Mouse (Mus musculus): ENCODE measurements around the gene Gde1. TPM values are rescaled to one million over a fixed set of nuclear protein-coding genes. Genes with fewer than 3 reads are reported as not detected.

The Gde1 gene
- total and polyA plus RNA-seq, 3 experiments, result 109 to 211 (median 113) TPM

DNA sequence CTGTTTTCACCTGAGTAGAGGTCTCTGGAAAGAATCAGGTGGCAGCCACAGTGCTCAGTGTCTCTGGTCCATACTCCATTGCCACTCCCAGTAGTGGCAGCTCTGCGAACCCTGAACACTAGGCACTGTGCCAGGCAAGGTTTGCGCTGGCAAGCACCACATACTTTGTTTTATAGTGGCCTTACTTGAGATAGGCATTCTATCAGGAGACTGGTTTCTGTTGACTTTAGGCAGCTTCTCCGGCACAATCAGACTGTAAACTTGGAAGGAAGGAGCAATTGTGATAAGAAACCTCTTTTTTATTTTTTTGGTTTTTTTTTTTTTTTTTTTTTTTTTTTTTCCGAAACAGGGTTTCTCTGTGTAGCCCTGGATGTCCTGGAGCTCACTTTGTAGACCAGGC is 2.4 kb upstream of the Gde1 start:
- no peak for DNase-seq (ENCODE audit: extremely low read depth)
- Histone ChIP-seq H3K4me1 (ENCODE audit: control insufficient read depth in 1 of 2, insufficient read depth in 2 of 2) (peaks cover 0 to 19% of the 10 kb centered on the region in 2 experiments; a peak in 2 of 4 replicates), H3K9ac (ENCODE audit: insufficient read depth, low read depth) (no peak overlapping the region), H3K79me2 (replicated peaks; ENCODE audit: control insufficient read depth, extremely low read depth, insufficient read depth, poor library complexity, severe bottlenecking) (peaks cover 23% of the 10 kb centered on the region), H3K9me3 (replicated peaks; ENCODE audit: low read length) (no peaks in the 10 kb centered on the region), H3K4me2 (ENCODE audit: insufficient read depth, low read depth, poor library complexity, severe bottlenecking) (no peak overlapping the region), H3K36me3 (replicated peaks in 1 of 2; ENCODE audit: control insufficient read depth in 1 of 2, insufficient read depth in 1 of 2, low read length in 1 of 2) (no peaks in the 10 kb centered on the region), H3K4me3 (replicated peaks in 1 of 3; ENCODE audit: low read depth in 2 of 3, low read length in 2 of 3, poor library complexity in 1 of 3) (no peak overlapping the region), H3K27me3 (replicated peaks) (no peaks in the 10 kb centered on the region), H3K27ac (ENCODE audit: insufficient read depth, low read depth) (no peak overlapping the region)
- in situ Hi-C loops (cut with MboI; ENCODE audit: low pct_ligation_motif_present, low pct_unique_long_range_greater_than_20kb, low sequenced_read_pairs), result no loop called here
- dilution Hi-C loops (cut with MboI; ENCODE audit: extremely low pct_ligation_motif_present, extremely low pct_unique_long_range_greater_than_20kb, low sequenced_read_pairs), result no loop called here
- TF ChIP-seq TBP (conservative IDR thresholded peaks at IDR 0.05; ENCODE audit: low read depth, low read length) (no peak), CTCF (conservative IDR thresholded peaks at IDR 0.05 in 1 of 2, IDR thresholded peaks at IDR 0.05 in 1 of 2; ENCODE audit: low read depth in 2 of 2, low read length in 2 of 2) (no peak), MEF2A (IDR thresholded peaks at IDR 0.05; ENCODE audit: borderline replicate concordance, low read depth, low read length) (no peak), USF1 (IDR thresholded peaks at IDR 0.05; ENCODE audit: low read depth, low read length) (no peak), EP300 (IDR thresholded peaks at IDR 0.05; ENCODE audit: low read length) (no peak), SIN3A (IDR thresholded peaks at IDR 0.05; ENCODE audit: low read length) (no peak), SMC3 (IDR thresholded peaks at IDR 0.05; ENCODE audit: low read depth, low read length) (no peak), E2F4 (IDR thresholded peaks at IDR 0.05; ENCODE audit: insufficient replicate concordance, low read depth, low read length) (no peak), ELF1 (IDR thresholded peaks at IDR 0.05; ENCODE audit: low read depth, low read length) (no peak), UBTF (IDR thresholded peaks at IDR 0.05; ENCODE audit: low read depth, low read length) (no peak), RAD21 (IDR thresholded peaks at IDR 0.05; ENCODE audit: low read depth, low read length) (no peak), MYC (IDR thresholded peaks at IDR 0.05; ENCODE audit: low read depth, low read length) (no peak), TCF12 (IDR thresholded peaks at IDR 0.05; ENCODE audit: low read depth, low read length) (no peak), NRF1 (IDR thresholded peaks at IDR 0.05; ENCODE audit: low read depth, low read length) (no peak), RCOR1 (conservative IDR thresholded peaks at IDR 0.05; ENCODE audit: low read depth, low read length) (no peak), ZNF384 (IDR thresholded peaks at IDR 0.05; ENCODE audit: low read depth, low read length) (no peak), ZKSCAN1 (IDR thresholded peaks at IDR 0.05; ENCODE audit: borderline replicate concordance, low read depth, low read length) (no peak), ETS1 (conservative IDR thresholded peaks at IDR 0.05; ENCODE audit: low read depth, low read length) (no peak), MXI1 (IDR thresholded peaks at IDR 0.05; ENCODE audit: low read depth, low read length) (no peak)

GRCm38 (mm10) chr7:118707216-118707615 is 1.6 kb upstream of the Gde1 start:
- no peak for TF ChIP-seq TCF12 (IDR thresholded peaks at IDR 0.05; ENCODE audit: low read depth, low read length)
- no peak for TF ChIP-seq MEF2A (IDR thresholded peaks at IDR 0.05; ENCODE audit: borderline replicate concordance, low read depth, low read length)
- TF ChIP-seq JUND (conservative IDR thresholded peaks at IDR 0.05; ENCODE audit: low read depth, low read length), result no peak
- no peak for TF ChIP-seq ZC3H11A (IDR thresholded peaks at IDR 0.05; ENCODE audit: low read depth, low read length)
- no peak for TF ChIP-seq NELFE (IDR thresholded peaks at IDR 0.05; ENCODE audit: low read depth, low read length)
- TF ChIP-seq CHD2 (IDR thresholded peaks at IDR 0.05; ENCODE audit: low read length), result no peak
- TF ChIP-seq ZKSCAN1 (IDR thresholded peaks at IDR 0.05; ENCODE audit: borderline replicate concordance, low read depth, low read length), result no peak
- no peak for TF ChIP-seq EP300 (IDR thresholded peaks at IDR 0.05; ENCODE audit: low read length)
- TF ChIP-seq TBP (conservative IDR thresholded peaks at IDR 0.05; ENCODE audit: low read depth, low read length), result no peak
- TF ChIP-seq UBTF (IDR thresholded peaks at IDR 0.05; ENCODE audit: low read depth, low read length), result no peak
- TF ChIP-seq ETS1 (conservative IDR thresholded peaks at IDR 0.05; ENCODE audit: low read depth, low read length), result no peak
- no peak for TF ChIP-seq PAX5 (IDR thresholded peaks at IDR 0.05; ENCODE audit: low read length)
- no peak for TF ChIP-seq E2F4 (IDR thresholded peaks at IDR 0.05; ENCODE audit: insufficient replicate concordance, low read depth, low read length)
- TF ChIP-seq MAX (IDR thresholded peaks at IDR 0.05; ENCODE audit: low read length), result no peak
- TF ChIP-seq KAT2A (IDR thresholded peaks at IDR 0.05; ENCODE audit: insufficient replicate concordance, low read length), result no peak
- TF ChIP-seq USF1 (IDR thresholded peaks at IDR 0.05; ENCODE audit: low read depth, low read length), result no peak
- no peak for TF ChIP-seq BHLHE40 (IDR thresholded peaks at IDR 0.05; ENCODE audit: low read depth, low read length)
- TF ChIP-seq MXI1 (IDR thresholded peaks at IDR 0.05; ENCODE audit: low read depth, low read length), result no peak
- no peak for TF ChIP-seq NRF1 (IDR thresholded peaks at IDR 0.05; ENCODE audit: low read depth, low read length)
- no peak for TF ChIP-seq POLR2AphosphoS2 (IDR thresholded peaks at IDR 0.05; ENCODE audit: low read depth, low read length)
- peaks cover 26% of the 10 kb centered on the region for H3K79me2 ChIP-seq (replicated peaks; ENCODE audit: control insufficient read depth, extremely low read depth, insufficient read depth, poor library complexity, severe bottlenecking)
- H3K27me3 ChIP-seq (replicated peaks), result no peaks in the 10 kb centered on the region
- no peaks in the 10 kb centered on the region for H3K9me3 ChIP-seq (replicated peaks; ENCODE audit: low read length)
- no peak overlapping the region for H3K4me2 ChIP-seq (ENCODE audit: insufficient read depth, low read depth, poor library complexity, severe bottlenecking)
- H3K36me3 ChIP-seq (replicated peaks in 1 of 2; ENCODE audit: control insufficient read depth in 1 of 2, insufficient read depth in 1 of 2, low read length in 1 of 2), result no peaks in the 10 kb centered on the region
- dilution Hi-C loops (cut with MboI; ENCODE audit: extremely low pct_ligation_motif_present, extremely low pct_unique_long_range_greater_than_20kb, low sequenced_read_pairs), result no loop called here
- no peak overlapping the region for H3K4me3 ChIP-seq (replicated peaks in 1 of 3; ENCODE audit: low read depth in 2 of 3, low read length in 2 of 3, poor library complexity in 1 of 3)
- no peak for DNase-seq (ENCODE audit: extremely low read depth)
- no peak overlapping the region for H3K9ac ChIP-seq (ENCODE audit: insufficient read depth, low read depth)
- in situ Hi-C loops (cut with MboI; ENCODE audit: low pct_ligation_motif_present, low pct_unique_long_range_greater_than_20kb, low sequenced_read_pairs), result no loop called here
- no peak overlapping the region for H3K27ac ChIP-seq (ENCODE audit: insufficient read depth, low read depth)
- H3K4me1 ChIP-seq (ENCODE audit: control insufficient read depth in 1 of 2, insufficient read depth in 2 of 2), result peaks cover 0 to 21% of the 10 kb centered on the region in 2 experiments; a peak in 2 of 4 replicates

Measured in CH12.LX (cell line).